Mouse (Mus musculus) forebrain, embryonic 11.5 days (tissue): ENCODE measurements around the gene Son. TPM values are rescaled to one million over a fixed set of nuclear protein-coding genes. Genes with fewer than 3 reads are reported as not detected.
A peak's percentile ranks its signal among the peaks of the same experiment; 100 is the strongest.
"Not testable (repeated sequence)": the region's sequence is repeated elsewhere in the genome, so short reads cannot be mapped to it uniquely, and the experiment has no call there.

ENCODE experiments used
- ATAC-seq: fragments of 200-750 bp; cut with Nextera tagmentation; replicated peaks from 2 replicates; pipeline ENCODE4 v1.8.0; 2017; ENCODE audit warnings: moderate TSS enrichment; ENCODE audit not compliant: low FRiP score
- DNase-seq: peaks from one replicate; pipeline ENCODE4 v3.0.0-alpha.2; 2017; ENCODE audit warnings: low spot score
- H3K27ac ChIP-seq: fragments of 300-500 bp; sonication (generic); 2 replicates; pipeline ENCODE4 v1.5.1; 2014; ENCODE audit warnings: low read depth, low read length
- H3K27me3 ChIP-seq: fragments of 300-500 bp; sonication (generic); 2 replicates; pipeline ENCODE4 v1.6.1; 2014; ENCODE audit warnings: mild to moderate bottlenecking, low read length, mixed read lengths; ENCODE audit not compliant: control insufficient read depth, insufficient read depth
- H3K36me3 ChIP-seq: fragments of 300-500 bp; sonication (generic); 2 replicates; pipeline ENCODE4 v1.6.1; 2014; ENCODE audit warnings: mild to moderate bottlenecking, low read length, moderate library complexity, mixed read lengths; ENCODE audit not compliant: control insufficient read depth, insufficient read depth
- H3K4me1 ChIP-seq: fragments of 300-500 bp; sonication (generic); replicated peaks from 2 replicates; pipeline ENCODE4 v1.6.1; 2014; ENCODE audit warnings: low read length, mixed read lengths; ENCODE audit not compliant: control insufficient read depth, insufficient read depth
- H3K4me2 ChIP-seq: fragments of 300-500 bp; sonication (generic); 2 replicates; pipeline ENCODE4 v1.6.1; 2014; ENCODE audit warnings: low read depth, mild to moderate bottlenecking, low read length, moderate library complexity, mixed read lengths; ENCODE audit not compliant: severe bottlenecking
- H3K4me3 ChIP-seq: fragments of 300-500 bp; sonication (generic); 2 replicates; pipeline ENCODE4 v1.5.1; 2014; ENCODE audit warnings: low read depth, low read length
- H3K9ac ChIP-seq: fragments of 300-500 bp; sonication (generic); 2 replicates; pipeline ENCODE4 v1.6.1; 2014; ENCODE audit warnings: low read length
- H3K9me3 ChIP-seq: fragments of 300-500 bp; sonication (generic); 2 replicates; pipeline ENCODE4 v1.6.1; 2016; ENCODE audit warnings: low read length, mixed read lengths; ENCODE audit not compliant: control insufficient read depth
- WGBS: fragments of 180-500 bp; shearing (Covaris S2); extraction: QIAGEN DNeasy Blood & Tissue Kit; methylation state at CpG from one replicate; pipeline ENCODE4 v1.1.7; 2014; 5-methylcytosine and 5-hydroxymethylcytosine counted together
- polyA plus RNA-seq: library from polyadenylated mRNA; unstranded; fragments of >200 nt; fragmentation: Nextera tagmentation; extraction: Ambion mirVana; gene quantifications from 2 replicates; pipeline ENCODE4 v1.2.1, GENCODE M21; 2014

Son gene
- polyA plus RNA-seq, 1 experiment from 2014 or later: 150 TPM

DNA sequence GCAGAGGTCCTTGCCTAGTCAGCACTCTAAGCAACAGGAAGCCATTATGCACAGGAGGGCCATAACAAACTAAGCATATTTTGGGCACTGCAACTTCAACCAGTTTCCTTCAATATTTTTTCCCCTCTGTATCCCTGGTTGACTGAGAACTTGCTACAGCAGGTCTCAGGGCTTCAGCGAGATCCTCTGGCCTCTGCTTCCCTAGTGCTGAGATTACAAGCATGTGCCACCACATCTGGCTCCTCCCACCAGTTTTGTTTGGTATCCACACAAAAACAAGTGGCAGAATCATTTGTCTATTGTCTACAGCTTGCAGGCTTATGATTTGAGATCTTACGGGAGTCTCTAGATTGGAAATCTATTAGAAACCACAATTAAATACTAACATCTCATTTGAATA lies 2.4 kb upstream of the Son start:
- no peak overlapping the region for H3K4me3 ChIP-seq
- no peak overlapping the region for H3K4me2 ChIP-seq
- no peak for ATAC-seq
- no peaks in the 10 kb centered on the region for H3K4me1 ChIP-seq
- 77% methylated on average over 2 of the region's 2 CpGs for WGBS
- no peak overlapping the region for H3K9ac ChIP-seq
- no peaks in the 10 kb centered on the region for H3K27me3 ChIP-seq
- DNase-seq: no peak
- H3K36me3 ChIP-seq: peaks cover 5% of the 10 kb centered on the region; the same call in 1 of the 2 replicates
- no peak overlapping the region for H3K27ac ChIP-seq
- no peaks in the 10 kb centered on the region for H3K9me3 ChIP-seq

DNA sequence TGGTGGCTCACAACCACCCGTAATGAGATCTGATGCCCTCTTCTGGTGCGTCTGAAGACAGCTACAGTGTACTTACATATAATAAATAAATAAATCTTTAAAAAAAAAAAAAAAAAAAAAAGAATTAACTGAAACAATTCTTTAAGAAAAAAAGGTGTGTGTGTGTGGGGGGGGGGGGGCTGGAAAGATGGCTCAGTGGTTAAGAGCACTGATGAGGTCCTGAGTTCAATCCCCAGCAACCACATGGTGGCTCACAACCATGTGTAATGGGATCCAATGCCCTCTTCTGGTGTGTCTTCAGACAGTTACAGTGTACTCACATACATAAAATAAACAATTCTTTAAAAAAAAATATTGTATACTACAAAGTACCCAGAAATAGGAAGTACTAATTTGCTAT lies 1.9 kb upstream of the Son start:
- H3K4me2 ChIP-seq, H3K27me3 ChIP-seq, H3K4me1 ChIP-seq, ATAC-seq, DNase-seq, H3K27ac ChIP-seq, H3K4me3 ChIP-seq, H3K36me3 ChIP-seq, H3K9me3 ChIP-seq, H3K9ac ChIP-seq: not testable (repeated sequence)
- no CpG with 5 or more reads among the region's 2 CpGs for WGBS

DNA sequence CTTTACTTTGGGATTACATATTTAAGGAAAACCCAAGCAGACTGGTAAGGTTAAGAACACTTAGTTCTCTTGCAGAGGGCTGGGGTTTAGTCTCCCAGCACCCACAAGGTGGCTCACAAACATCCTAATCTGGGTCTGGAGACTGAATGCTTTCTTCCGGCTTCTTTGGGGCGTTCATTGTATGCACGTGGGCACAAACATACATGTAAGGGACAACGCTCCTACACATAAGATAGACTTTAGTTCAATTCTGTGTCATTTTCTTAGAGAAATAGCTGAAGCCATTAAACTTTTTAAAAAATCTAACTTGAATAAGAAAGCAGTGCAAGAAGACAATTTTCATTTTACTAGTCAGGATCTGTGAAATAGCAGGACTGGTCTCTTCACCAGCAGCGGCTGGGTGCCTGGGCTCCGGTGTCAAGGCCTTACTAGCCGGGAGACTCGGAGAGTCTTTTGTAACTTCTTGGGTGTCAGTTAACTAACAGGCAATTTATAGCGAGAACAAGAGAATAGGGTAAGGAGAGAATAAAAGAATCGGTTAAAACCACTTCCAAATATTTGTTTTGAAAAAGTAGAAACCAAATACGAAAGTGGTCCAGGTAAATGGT lies 1.2 kb upstream of the Son start:
- Histone ChIP-seq H3K36me3 (peaks cover 2% of the 10 kb centered on the region; the same call in 1 of the 2 replicates), H3K4me3 (peak overlapping the region; percentile 67), H3K27ac (no peak overlapping the region; the same call in 1 of the 2 replicates), H3K4me1 (no peaks in the 10 kb centered on the region), H3K27me3 (no peaks in the 10 kb centered on the region), H3K9ac (peak overlapping the region; percentile 58), H3K9me3 (no peaks in the 10 kb centered on the region), H3K4me2 (peak overlapping the region; percentile 99)
- no peak for ATAC-seq
- 2% methylated on average over 11 of the region's 11 CpGs for WGBS
- DNase-seq: no peak

DNA sequence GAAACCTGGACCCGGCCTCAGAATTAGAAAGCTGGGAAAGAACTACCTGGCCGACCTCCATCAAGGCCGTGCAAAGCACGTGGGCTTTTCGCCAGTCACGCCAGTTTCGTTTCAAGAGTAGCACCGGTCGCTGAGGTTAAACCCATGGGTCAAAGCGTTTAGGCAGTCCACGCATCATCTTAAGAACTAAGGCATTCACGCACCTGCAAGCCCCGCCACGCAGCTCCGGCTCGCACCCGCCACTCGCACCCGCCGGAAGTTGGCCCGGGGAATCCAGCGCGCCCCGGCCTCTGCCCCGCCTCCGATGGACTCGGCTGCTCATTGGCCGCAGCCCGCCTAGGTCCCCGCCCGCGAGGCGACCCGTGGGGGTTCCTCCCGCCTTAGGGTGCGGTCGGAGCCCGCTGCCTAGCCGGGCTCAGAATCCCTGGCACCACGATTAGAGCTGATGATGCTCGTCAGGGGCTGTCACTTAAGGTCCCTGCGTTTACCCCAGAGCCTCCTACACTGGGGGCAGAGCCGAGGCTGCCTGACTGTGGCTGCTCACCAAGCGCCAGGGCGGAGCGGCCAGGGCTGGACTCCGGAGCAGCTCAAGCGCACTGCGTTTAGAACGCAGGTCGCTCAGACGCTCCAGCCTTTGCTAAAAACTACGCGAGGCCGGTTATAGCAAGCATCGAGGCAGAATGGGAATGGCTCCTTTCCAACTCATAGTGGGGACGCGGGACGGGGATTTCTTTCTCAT lies 456 bp upstream of the Son start, which contains the start of gene Gart:
Gene Gart (minus strand): TSS at position 272 of the 739 bp plus-strand sequence.
- H3K4me2 ChIP-seq: peak within 1 kb of the TSS; percentile 99
- no peaks in the 10 kb centered on the region for H3K4me1 ChIP-seq
- peak within 1 kb of the TSS; percentile 84 for H3K9ac ChIP-seq
- peaks cover 4% of the 10 kb centered on the region; the same call in 1 of the 2 replicates for H3K36me3 ChIP-seq
- H3K9me3 ChIP-seq: no peaks in the 10 kb centered on the region
- WGBS: under 1% methylated on average over 59 of the region's 59 CpGs
- peak within 1 kb of the TSS; percentile 67 for H3K4me3 ChIP-seq
- DNase-seq: peak; percentile 96
- ATAC-seq: peak; percentile 91
- peak within 1 kb of the TSS; percentile 95 for H3K27ac ChIP-seq
- H3K27me3 ChIP-seq: no peaks in the 10 kb centered on the region

DNA sequence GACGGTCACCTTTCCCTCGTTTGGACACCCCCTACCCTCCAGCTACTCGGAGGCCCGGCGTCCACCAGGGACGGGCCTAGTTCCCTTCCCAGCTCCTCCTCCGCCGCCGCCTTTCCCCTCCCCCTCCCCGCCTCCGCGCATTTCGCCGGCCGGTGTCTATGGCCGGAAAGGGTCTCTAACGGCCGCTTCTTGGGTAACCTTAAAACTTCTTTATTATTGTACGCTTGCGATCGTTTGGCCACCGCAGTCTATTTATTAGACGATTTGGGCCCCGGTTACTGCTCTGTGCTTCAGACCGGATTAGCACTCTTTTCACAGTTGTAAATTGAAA lies 879 bp downstream of the Son start:
- ATAC-seq (peak; percentile 77), DNase-seq (peak; percentile 90)
- Histone ChIP-seq H3K36me3 (peaks cover 8% of the 10 kb centered on the region; the same call in 1 of the 2 replicates), H3K27ac (peak overlapping the region; percentile 89; the same call in 1 of the 2 replicates), H3K4me3 (peak overlapping the region; percentile 67), H3K4me2 (peak overlapping the region; percentile 41), H3K27me3 (no peaks in the 10 kb centered on the region), H3K9me3 (no peaks in the 10 kb centered on the region), H3K9ac (peak overlapping the region; percentile 84), H3K4me1 (no peaks in the 10 kb centered on the region)
- WGBS: under 1% methylated on average over 25 of the region's 25 CpGs

DNA sequence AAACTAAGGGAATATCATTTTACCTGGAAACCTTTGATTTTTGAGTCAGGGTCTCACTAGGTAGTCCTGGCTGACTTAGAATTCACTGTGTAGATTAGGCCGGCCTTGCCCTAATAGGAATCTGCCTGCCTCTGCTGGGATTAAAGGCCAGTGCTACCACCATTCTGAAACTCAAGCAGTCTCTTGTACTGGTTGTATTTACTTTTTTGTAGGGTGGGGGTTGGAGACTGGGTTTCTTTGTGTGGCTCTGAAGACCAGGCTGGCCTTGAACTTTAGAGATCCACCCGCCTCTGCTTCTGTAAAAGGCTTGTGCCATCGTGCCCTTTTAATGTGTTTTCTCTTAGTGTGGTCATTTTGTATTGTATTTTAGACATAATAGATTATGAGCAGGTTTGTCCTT lies 1.9 kb downstream of the Son start:
- ATAC-seq: no peak

DNA sequence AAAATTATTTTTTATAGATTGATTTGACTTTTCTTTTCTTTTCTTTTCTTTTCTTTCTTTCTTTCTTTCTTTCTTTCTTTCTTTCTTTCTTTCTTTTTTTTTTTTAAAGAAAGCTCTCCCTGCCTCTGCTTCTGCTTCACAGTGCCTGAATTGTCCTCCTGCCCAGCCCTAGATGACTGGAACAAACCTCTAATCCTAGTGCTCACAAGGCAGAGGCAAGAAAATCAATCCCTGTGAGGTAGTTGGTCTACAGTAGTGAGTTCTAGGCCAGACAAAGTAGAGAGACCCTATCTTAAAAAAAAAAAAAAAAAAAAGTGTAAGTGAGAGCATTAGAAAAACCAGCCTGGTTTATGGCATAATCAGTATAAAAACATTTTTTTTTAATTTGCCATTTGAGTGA lies 2.5 kb downstream of the Son start:
- Histone ChIP-seq H3K36me3 (peaks cover 14% of the 10 kb centered on the region; the same call in 1 of the 2 replicates), H3K4me3 (no peak overlapping the region)
- no peak for ATAC-seq

More for the DNA sequence above, 1.9 kb downstream of the Son start:
- Histone ChIP-seq H3K9ac (no peak overlapping the region; the same call in 1 of the 2 replicates), H3K27me3 (no peaks in the 10 kb centered on the region), H3K36me3 (peaks cover 10% of the 10 kb centered on the region; the same call in 1 of the 2 replicates), H3K27ac (no peak overlapping the region), H3K4me3 (peak overlapping the region; percentile 67), H3K9me3 (no peaks in the 10 kb centered on the region), H3K4me1 (no peaks in the 10 kb centered on the region), H3K4me2 (peak overlapping the region; percentile 41)
- WGBS: 67% methylated on average over 3 of the region's 3 CpGs
- DNase-seq: no peak

DNA sequence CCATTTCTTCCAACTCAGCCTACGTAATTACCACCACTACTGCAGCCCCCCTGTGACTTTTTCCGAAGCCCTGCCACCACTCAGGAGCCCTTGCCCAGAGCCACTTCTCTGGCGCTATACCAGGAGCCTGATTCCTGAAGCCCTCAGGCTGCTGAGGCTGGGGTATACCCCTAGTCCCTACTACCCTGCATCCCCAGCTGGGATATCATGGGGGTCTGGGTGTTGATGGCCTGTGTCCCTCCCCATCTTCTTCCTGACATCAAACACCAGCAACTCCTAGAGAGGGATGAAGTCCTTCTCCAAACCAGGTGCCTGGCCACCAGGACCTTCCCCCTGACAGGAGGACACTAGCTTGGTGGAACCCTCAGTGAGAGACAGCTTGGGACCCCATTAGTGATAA lies 4.9 kb downstream of the Son start:
- Histone ChIP-seq H3K4me3 (no peak overlapping the region), H3K27ac (no peak overlapping the region), H3K9me3 (no peaks in the 10 kb centered on the region), H3K4me2 (no peak overlapping the region), H3K36me3 (peaks cover 36% of the 10 kb centered on the region), H3K9ac (no peak overlapping the region), H3K4me1 (no peaks in the 10 kb centered on the region), H3K27me3 (no peaks in the 10 kb centered on the region)
- WGBS: 93% methylated on average over 3 of the region's 3 CpGs
- no peak for ATAC-seq
- DNase-seq: no peak

More for the DNA sequence above, 2.5 kb downstream of the Son start:
- no peak overlapping the region for H3K4me2 ChIP-seq
- DNase-seq: no peak
- H3K9ac ChIP-seq: no peak overlapping the region
- H3K4me1 ChIP-seq: no peaks in the 10 kb centered on the region
- H3K27me3 ChIP-seq: no peaks in the 10 kb centered on the region
- H3K9me3 ChIP-seq: no peaks in the 10 kb centered on the region
- no peak overlapping the region for H3K27ac ChIP-seq
